Mouse (Mus musculus): ENCODE data around the gene 1810049J17Rik.
A peak's percentile ranks its signal among the peaks of the same experiment; 100 is the strongest.

The 1810049J17Rik gene

DNA sequence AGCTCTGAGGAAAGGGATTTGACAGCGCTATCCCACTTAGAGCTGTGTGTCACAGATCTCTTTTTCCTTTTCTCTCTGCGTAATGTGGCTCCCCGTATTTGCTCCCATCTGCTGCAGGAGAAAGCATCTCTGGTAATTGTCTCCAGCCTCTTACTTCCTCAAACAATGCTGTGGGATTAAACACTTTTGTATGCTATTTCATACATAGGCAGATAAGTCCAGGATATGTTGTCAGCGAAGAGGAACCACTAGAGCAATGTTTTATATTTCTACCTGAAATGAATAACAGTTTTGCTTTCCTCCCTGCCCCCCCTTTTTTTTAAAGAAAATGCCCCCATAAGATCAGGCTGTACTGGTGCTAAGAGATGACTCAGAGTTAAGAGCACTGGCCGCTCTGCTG lies 13.2 kb downstream of the 1810049J17Rik start:
- no peak for DNase-seq (ENCODE audit: low spot score)

DNA sequence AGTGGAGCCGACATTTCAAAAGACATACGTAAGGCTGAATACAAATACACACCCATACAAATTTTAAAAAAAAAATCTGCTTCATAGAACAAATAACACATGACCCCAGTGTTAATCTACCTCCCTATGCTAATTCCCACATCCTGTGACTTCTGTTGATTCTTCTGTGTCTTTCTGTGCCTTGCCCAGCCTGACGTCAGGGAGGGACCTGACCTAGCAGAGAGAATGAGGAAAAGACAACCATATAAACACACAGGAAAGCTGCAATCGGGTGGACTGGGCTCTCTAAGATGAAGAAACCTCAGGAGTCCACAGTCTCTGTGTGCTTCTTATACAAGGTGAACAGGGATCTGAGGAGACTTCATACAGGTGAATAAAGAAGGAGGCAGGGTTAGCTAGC lies 14.6 kb downstream of the 1810049J17Rik start:
- DNase-seq (ENCODE audit: low spot score) = no peak

DNA sequence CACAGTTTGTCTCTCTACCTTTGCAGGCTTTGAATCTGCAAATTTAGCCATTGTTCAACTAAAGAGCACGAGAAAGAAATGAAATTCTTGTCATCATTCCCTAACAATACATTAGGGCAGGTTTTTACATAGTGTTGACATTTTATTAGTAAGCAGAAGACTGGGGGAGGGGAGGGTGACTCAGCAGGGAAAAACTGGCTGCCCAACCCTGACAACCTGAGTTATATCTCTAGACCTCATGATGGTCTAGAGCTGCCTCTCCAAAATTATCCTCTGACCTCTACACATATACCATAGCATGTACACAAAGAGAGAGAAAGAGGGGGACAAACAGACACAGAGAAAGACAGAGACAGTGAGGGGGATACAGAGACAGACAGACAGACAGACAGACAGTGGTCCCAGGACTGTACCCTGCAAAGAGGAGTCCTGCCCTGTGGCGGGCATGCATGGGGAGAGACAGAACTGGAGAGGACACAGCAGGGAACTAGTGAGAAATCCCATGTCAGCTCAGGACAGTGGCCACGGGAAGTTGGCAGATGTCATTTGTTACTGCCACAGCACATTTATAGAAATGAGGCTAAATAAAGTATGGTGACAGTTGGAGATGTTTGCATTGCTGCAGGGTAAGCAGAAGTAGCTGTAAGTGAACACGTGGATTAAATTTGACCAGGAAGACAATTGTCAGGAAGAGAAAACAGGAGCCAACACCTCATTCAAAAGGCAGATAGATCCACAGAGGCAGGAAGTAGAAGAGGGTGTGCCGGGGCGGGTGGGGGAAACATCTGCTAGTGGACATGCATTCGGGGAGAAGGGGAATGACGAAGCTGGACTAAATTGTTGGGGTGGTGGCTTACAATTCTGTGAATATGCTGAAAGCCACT lies 15.3 kb downstream of the 1810049J17Rik start:
- no peak for DNase-seq (ENCODE audit: low spot score)

DNA sequence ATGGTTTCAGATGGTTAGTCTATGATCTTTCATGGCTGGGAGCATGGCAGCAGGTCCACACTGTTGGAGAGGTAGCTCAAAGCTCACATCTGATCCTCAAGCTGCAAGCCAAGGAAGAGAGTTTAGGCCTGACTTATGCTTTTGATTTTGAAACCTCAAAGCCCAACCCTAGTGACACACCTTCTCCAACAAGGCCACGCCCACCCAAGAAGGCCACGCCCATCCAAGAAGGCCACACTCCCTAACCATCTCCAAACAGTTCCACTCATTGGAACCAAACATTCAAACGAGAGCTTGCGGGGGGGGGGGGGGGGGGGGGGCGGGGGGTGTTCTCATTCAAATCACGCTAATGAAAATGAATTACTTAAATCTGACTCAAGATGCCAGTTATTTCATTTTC lies 19.9 kb downstream of the 1810049J17Rik start:
- no peak for DNase-seq (ENCODE audit: low spot score)

DNA sequence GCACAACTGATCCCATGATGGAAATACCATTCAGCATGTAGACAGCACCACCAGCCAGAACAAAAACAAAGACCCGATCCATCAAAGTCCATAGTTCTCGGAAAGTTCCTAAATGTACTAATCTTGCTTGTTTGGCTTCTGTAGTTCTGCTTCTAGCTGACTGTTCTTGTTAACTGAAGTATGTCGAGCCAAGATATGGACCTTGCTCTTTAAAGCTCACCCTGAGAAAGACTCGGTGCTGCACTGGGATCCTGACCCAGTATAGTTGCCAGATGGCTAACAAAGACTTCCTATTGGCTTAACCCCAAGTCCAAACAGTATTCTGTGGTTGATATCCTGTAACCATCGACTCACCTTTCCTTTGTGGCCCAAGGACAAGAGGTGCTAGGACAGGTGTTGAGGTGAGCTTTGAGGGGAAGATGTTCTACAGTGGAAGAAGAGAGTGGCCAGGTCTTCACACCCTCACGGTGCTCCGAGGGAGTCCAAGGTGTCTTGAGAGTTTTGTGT lies 23.4 kb downstream of the 1810049J17Rik start:
- no peak for DNase-seq (ENCODE audit: low spot score)

DNA sequence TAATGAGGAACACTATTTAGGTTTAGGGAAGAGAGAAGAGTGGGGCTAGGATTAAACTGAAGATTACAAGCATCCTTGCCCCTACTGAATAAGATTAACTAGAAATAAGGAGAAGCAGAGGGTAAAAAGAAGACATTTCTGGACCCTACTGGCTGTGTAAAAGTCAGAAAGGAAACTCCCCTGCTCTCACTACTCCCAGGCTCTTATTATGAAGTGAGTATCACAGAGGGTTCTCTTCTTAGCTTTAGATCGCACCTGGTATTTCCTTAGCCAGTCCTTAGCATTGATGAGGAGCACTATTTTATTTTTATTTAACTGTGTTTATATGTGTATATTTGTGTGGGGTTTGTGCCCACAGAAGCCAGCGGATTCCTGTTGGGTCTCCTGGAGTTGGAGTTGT lies 25.5 kb downstream of the 1810049J17Rik start:
- no peak for DNase-seq (ENCODE audit: low spot score)

DNA sequence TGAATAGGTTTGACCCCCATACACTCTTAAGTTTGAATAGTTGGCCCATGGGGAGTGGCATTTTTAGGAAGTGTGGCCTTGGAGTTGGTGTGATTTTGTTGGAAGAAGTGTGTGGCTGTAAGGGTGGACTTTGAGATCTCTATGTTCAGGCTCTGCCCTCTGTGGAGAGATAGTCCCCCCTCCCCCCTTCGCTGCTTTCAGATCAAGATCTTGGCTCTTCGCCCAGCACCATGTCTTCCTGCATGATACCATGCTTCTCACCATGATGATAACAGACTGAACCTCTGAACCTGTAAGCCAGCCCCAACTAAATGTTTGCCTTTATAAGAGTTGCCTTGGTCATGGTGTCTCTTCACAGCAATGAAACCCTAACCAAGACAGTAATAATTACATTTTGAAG lies 29.9 kb downstream of the 1810049J17Rik start:
- DNase-seq (ENCODE audit: low spot score) = no peak

DNA sequence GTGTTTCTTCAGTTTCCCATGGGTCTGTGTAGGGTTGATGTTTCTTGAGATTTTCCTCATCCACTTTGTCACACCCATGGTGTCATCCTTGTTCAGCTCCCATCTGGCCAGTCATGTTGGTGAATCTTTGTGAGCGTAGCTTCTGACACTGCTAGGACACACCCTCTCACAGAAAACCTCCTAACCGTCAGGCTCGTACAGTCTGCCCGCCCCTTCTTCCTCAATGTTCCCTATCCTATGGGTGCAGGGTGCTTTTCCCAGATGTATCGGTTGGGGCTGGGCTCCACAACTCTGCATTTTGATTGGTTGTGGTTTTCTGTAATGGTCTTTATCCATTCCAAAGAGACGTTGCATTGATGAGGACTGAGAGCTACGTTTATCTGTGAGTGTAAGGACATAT lies 31.4 kb downstream of the 1810049J17Rik start:
- no peak for DNase-seq (ENCODE audit: low spot score)

DNA sequence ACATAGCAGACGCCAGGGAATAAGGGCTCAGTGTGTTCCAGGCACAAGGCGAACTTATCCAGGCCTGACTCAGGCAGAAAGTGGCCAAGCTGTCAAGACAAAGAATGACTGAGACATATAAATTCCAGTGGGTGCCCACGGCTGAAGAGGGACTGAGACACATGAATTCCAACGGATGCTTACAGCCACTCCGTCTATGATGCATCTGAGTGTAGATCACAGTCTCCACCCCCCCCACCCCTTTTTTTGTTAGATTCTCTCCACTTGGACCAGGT lies 36.2 kb downstream of the 1810049J17Rik start:
- no peak for DNase-seq (ENCODE audit: low spot score)

DNA sequence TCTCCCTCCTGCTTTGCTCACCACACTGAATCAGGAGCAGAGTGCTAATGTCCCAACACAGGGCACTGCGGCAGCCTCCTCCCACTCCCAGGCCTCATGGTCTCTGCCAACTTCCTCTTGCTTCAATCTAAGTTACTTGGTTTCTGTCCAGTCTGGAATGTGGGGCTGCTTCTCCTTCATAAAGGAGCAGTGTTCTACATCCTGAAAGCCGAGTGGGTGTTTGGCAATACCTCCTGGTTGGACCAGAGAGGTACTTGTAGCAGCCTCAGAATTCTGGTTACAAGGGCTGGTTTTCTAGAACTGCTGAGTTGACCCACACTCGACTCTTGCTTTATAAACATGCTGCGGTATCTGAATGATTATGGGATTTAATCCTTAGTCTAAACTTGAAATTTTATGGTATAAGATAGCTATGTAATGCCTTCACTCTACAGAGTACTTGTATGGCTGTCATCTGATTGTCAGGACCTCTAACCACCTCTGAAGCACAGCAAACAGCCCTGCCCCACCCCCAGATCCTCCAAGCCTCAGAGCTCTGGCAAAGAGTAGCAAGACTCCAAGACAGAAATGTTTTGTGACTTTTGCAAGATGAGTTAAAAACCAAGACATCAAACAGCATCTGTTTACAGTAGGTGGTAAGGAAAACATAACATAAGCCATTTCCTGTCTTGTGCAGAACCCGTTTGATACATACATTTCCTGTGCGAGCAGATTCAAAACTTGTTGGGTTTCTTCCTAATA lies 36.7 kb downstream of the 1810049J17Rik start:
- peak; percentile 31 for DNase-seq (ENCODE audit: low spot score)

DNA sequence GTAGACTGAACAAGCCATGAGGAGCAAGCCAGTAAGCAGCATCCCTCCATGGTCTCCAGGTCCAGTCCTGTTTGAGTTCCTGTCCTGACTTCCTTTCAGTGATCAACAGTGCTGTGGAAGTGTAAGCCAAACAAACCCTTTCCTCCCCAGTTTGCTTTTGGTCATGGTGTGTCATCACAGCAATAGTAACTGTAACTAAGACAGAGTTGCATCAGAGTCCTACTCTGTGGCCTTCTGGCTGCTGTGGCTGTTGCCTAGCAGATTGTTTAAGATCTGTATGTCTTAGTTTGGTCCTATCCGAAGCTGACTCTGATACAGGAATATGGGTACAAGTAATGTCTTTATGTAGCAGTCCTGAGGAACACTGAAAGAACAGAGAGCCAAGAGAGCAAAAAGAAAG lies 41.9 kb downstream of the 1810049J17Rik start:
- no peak for DNase-seq (ENCODE audit: low spot score)

DNA sequence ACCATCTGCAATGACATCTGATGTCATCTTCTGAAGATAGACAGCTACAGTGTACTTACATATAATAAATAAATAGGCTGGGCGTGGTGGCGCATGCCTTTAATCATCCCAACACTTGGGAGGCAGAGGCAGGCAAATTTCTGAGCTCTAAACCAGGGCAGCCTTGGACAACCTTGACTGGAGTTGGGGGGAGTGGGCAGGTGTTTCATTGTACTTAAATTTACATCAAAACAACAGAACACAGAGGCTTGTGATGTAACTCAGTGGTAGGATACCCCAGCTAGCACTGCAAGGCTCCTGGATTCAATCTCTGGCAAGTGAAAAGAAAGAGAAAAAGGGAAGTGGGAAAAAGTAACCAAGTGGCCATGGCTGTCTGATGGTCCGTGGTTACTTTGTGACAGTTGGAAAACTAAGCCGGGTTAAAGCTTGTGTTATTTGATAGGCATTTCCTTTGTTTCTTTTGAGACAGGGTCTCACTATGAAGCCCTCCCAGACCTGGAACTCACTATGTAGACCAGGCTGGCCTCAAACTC lies 46.5 kb downstream of the 1810049J17Rik start:
- no peak for DNase-seq (ENCODE audit: low spot score)

DNA sequence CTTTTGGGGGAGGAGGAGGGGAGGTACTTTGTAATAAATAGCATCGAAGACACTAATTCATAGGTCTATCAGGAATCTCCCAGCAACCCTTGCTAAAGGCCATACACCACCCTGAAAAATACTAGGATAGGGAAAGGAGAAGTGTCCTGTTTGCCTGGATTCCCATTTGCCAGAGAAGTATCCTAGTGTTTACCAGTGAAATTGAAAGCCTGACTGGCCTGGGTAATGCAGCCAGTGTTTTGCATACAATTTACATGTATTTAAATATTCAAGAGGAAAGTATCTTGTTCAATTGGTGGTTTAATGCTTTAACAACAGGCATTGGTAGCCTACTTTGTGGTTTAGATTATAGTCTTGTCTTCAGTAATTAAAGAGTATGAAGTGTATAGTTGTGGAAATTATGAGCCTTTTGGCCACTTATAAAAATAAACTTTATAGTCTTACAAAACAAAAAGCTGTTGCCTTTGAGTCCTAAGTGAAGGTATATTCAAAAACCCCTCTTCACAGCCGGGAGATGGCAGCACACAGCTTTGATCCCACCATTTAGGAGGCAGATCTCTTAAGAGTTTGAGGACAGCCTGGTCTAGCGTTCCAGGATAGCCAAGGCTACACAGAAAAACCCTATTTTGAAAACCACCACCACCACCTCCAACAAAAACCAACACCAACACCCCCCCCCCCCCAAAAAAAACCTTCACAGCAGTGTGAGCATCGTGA lies 47.5 kb downstream of the 1810049J17Rik start:
- DNase-seq (ENCODE audit: low spot score) = no peak

DNA sequence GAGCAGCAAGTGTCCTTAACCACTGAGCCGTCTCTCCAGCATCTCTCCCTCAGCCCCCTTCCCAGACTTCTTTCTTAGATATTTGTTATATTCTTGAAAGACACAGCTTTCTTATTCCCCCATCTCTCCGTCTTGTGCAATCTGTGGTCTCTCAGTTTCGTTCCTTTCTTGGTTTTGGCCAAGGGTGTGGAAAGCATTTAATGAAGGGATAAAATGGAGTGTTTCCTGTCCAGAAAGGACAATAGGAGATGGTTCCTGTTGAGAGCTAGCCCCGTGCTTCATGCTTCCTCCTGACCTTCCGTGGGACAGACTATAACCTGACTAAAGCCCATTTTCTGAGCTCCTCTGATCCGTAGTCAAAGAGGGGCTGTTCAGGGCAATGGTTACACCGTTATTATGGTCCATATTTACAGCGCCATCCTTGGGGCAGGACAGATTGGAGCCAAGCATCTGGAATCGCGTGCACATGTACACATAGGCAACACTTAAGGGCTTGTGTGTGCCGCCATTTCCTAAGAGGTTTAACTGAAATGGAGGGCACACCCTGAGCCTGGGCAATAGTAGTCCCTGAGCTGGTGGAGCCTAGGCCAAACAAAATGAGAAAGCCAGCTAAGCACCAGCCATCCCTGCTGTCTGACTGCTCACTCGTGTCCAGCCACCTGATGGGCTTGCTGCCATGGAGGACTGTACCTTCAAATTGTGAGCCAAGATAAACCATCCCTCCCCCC lies 48.2 kb downstream of the 1810049J17Rik start:
- DNase-seq (ENCODE audit: low spot score) = no peak

All from adipocyte (in vitro differentiated cells).